Mouse (Mus musculus): ENCODE data around the gene E130208F15Rik. TPM values are rescaled to one million over a fixed set of nuclear protein-coding genes. Genes with fewer than 3 reads are reported as not detected.

The E130208F15Rik gene
- polyA plus RNA-seq, 1 experiment = 0.57 TPM

DNA sequence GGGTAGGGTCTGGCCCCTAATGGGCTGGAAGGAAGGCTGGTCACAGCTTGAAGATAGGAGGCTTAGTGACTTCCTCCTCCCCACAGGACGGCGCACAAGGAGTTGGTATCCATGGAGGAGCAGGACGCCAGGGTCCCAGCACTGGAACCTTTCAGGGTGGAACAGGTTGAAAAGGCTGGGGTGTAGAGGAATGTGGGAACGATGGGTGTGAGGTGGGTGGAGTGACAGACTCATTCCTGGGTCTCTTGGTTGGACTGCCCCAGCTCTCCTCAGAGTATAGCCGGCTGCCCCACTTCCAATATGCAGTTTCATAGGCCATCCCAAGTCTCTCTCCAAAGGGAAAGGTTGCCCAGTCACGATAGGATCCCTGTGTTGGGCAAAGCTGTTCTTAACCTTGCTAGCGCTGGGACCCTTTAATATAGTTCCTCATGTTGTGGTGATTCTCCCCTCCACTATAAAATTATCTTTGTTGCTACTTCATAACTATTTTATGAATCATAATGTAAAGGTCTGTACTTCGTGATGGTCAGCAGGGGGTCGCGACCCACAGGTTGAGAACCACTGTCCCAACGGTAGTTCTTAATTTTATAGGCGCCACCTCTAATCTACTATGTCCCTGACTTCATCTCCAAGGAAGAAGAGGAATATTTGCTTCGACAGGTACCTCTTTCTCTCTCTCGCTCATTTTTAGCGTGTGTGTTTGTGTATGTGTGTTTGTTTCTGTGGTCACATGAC is 12.0 kb upstream of the E130208F15Rik start:
- peaks cover 11% of the 10 kb centered on the region for H3K4me1 ChIP-seq (ENCODE audit: control insufficient read depth, insufficient read depth, low read length)
- TF ChIP-seq POLR2A (IDR thresholded peaks at IDR 0.05; ENCODE audit: borderline replicate concordance, insufficient read depth, low read length) (no peak), CTCF (IDR thresholded peaks at IDR 0.05; ENCODE audit: borderline replicate concordance, insufficient read depth, low read depth, low read length) (no peak)
- WGBS = 56% methylated on average over 15 of the region's 15 CpGs
- no peak overlapping the region for H3K27ac ChIP-seq (ENCODE audit: insufficient read depth, low read length)
- H3K4me3 ChIP-seq (replicated peaks; ENCODE audit: insufficient read depth, low read depth, low read length) = peak overlapping the region; percentile 80
- no peaks in the 10 kb centered on the region for H3K27me3 ChIP-seq (ENCODE audit: control insufficient read depth, insufficient read depth, low read length)
- DNase-seq = no peak

DNA sequence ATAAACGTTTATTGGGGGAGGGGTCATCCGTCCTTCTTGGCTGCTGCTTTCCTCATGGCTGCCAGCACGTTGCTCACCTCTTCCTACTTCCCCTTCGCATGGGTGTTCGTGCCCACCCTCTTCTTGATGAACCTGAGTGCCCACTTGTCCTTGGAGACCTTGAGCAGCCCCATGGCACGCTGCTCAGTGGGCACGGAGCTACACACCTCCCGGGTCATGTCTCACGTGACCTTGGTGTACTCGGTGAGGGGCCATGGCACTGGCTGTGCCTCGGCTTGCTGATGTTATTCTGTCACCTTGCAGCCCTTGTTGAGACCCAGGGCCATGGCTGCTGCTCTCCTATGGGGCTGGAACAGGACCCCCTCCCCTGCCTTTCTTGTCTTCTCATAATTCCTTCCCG is 11.4 kb upstream of the E130208F15Rik start:
- Histone ChIP-seq H3K4me3 (replicated peaks; ENCODE audit: insufficient read depth, low read depth, low read length) (no peak overlapping the region), H3K27me3 (ENCODE audit: control insufficient read depth, insufficient read depth, low read length) (no peaks in the 10 kb centered on the region), H3K27ac (ENCODE audit: insufficient read depth, low read length) (no peak overlapping the region), H3K4me1 (ENCODE audit: control insufficient read depth, insufficient read depth, low read length) (peaks cover 17% of the 10 kb centered on the region)
- DNase-seq = no peak
- WGBS = 78% methylated on average over 12 of the region's 12 CpGs
- TF ChIP-seq POLR2A (IDR thresholded peaks at IDR 0.05; ENCODE audit: borderline replicate concordance, insufficient read depth, low read length) = no peak
- TF ChIP-seq CTCF (IDR thresholded peaks at IDR 0.05; ENCODE audit: borderline replicate concordance, insufficient read depth, low read depth, low read length) = no peak

DNA sequence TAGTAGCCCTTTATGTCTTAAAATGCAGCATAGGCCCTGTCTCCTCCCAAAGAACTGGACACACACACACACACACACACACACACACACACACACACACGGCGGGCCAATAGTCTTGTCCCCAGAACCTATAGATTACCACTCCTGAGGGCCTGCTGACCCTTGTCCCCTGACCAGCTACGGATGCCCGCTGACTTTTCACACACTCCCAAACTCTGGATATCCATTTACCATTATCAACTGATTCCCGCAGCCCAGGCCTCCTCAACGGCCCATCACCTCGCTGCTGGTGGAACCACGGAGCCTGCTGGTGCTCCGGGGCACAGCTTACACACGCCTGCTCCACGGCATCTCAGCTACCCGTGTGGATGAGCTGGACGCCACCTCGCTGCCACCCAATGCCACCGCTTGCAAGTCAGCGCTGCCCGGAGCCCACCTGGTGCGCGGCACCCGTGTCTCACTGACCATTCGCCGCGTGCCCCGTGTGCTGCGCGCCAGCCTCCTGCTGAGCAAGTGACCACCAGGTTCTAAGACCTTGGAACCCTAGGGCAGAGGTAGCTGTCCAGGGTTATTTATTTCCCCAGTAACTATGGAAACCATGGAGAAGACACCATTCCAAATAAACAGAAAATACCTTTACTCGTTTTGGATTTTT is 7.7 kb upstream of the E130208F15Rik start:
- WGBS = 56% methylated on average over 27 of the region's 27 CpGs
- Histone ChIP-seq H3K27ac (ENCODE audit: insufficient read depth, low read length) (no peak overlapping the region), H3K4me1 (ENCODE audit: control insufficient read depth, insufficient read depth, low read length) (peaks cover 25% of the 10 kb centered on the region), H3K4me3 (replicated peaks; ENCODE audit: insufficient read depth, low read depth, low read length) (no peak overlapping the region), H3K27me3 (ENCODE audit: control insufficient read depth, insufficient read depth, low read length) (no peaks in the 10 kb centered on the region)
- TF ChIP-seq POLR2A (IDR thresholded peaks at IDR 0.05; ENCODE audit: borderline replicate concordance, insufficient read depth, low read length) (no peak), CTCF (IDR thresholded peaks at IDR 0.05; ENCODE audit: borderline replicate concordance, insufficient read depth, low read depth, low read length) (no peak)
- no peak for DNase-seq

DNA sequence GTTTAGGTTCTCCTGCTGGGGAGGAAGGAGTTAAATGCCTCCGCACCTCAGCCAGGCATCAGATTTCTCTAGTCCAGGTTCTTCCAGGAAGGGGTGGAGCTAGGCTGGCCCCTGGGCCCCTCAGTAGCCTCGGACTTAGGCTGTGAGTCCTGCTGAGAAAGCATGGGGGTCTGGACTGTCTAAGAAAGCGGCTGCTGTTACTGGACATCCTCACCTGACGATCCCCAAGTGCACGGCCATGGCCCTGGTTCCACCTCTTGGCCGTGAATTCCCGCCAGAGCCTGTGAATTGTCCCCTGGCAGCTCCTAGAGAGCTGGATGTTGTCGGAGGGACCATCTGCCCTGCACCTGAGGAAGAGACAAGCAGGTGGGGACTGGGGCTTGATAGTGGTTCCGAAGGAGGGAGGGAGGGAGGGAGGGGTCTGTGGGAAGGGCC is 6.8 kb upstream of the E130208F15Rik start, which contains the start of gene Syne4:
Gene Syne4 (plus strand): TSS at position 87 of the 435 bp plus-strand sequence.
- peak; percentile 51 to 54 for DNase-seq
- WGBS = 7% methylated on average over 9 of the region's 9 CpGs
- Histone ChIP-seq H3K4me1 (ENCODE audit: control insufficient read depth, insufficient read depth, low read length) (peaks cover 30% of the 10 kb centered on the region), H3K27me3 (ENCODE audit: control insufficient read depth, insufficient read depth, low read length) (no peaks in the 10 kb centered on the region), H3K27ac (ENCODE audit: insufficient read depth, low read length) (peak within 1 kb of the TSS; percentile 60; the same call in 1 of the 2 replicates), H3K4me3 (replicated peaks; ENCODE audit: insufficient read depth, low read depth, low read length) (peak within 1 kb of the TSS; percentile 24)
- TF ChIP-seq CTCF (IDR thresholded peaks at IDR 0.05; ENCODE audit: borderline replicate concordance, insufficient read depth, low read depth, low read length) (no peak), POLR2A (IDR thresholded peaks at IDR 0.05; ENCODE audit: borderline replicate concordance, insufficient read depth, low read length) (no peak)

DNA sequence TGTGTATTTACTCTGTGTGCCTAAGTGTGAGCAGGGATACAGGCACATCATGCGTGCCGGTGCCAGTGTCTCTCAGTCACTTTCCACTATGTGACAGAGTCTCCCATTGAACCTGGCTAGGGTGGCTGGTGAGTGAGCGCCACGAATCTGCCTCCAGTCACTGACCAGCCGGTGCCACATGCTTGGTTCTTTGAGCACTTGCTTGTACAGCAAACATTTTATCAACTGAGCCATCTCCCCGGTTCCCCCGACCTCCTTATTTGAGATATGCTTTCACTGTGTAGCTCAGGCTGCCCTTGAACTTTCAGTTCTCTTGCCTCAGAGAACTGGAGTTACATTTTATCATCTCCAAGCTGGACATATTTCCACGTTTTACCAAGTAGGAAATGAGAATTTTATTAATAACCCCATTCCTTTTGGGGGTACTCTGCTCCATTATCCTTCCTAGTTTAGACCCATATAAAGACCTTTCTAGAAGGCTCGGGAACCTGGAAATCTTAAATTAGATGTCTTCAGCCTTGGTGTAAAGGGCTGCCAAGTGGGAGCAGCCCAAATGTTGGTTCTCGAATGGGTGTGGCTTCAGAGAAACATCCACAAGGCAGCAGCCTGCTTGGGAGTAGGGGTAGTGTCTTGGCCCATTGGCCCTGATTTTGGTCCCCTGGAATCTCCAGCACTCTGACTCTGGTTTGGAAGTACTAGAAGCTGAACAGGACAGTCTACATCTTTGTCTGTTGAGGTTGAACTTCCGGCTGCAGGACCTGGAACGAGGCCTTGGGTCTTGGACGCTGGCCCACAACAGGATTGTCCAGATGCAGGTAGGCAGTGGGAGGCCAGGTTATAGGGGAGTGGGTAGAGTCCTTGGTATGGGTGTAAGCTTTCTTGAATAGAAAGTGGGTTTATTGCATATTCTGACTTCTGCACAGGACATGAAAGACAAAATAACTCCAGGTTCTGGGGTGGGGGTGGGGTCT is 5.7 kb upstream of the E130208F15Rik start:
- Histone ChIP-seq H3K4me3 (replicated peaks; ENCODE audit: insufficient read depth, low read depth, low read length) (no peak overlapping the region), H3K4me1 (ENCODE audit: control insufficient read depth, insufficient read depth, low read length) (peaks cover 26% of the 10 kb centered on the region), H3K27ac (ENCODE audit: insufficient read depth, low read length) (peak overlapping the region; percentile 60; the same call in 1 of the 2 replicates), H3K27me3 (ENCODE audit: control insufficient read depth, insufficient read depth, low read length) (no peaks in the 10 kb centered on the region)
- TF ChIP-seq POLR2A (IDR thresholded peaks at IDR 0.05; ENCODE audit: borderline replicate concordance, insufficient read depth, low read length) = no peak
- no peak for TF ChIP-seq CTCF (IDR thresholded peaks at IDR 0.05; ENCODE audit: borderline replicate concordance, insufficient read depth, low read depth, low read length)
- no peak for DNase-seq
- WGBS = 66% methylated on average over 13 of the region's 13 CpGs

DNA sequence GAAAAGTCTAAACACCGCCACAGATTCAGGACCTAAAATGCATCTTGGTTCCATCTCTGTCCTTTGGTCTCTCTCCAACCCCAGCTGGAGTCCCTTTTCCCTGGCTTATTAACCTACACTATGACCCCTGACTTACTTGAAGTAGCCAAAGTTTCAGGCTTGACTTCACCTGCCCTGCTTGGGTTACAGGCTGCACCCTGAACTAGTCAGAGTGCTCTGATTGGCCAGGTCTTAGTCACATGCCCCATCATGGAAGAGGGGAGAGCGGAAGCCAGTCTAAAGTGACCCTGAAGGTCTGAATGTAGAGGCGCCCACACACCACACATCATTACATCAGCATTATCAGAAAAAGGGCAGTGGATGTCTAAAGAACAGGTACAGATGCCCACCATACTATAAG is 3.4 kb upstream of the E130208F15Rik start:
- 94% methylated on average over 3 of the region's 3 CpGs for WGBS
- Histone ChIP-seq H3K27me3 (ENCODE audit: control insufficient read depth, insufficient read depth, low read length) (no peaks in the 10 kb centered on the region), H3K4me3 (replicated peaks; ENCODE audit: insufficient read depth, low read depth, low read length) (no peak overlapping the region), H3K27ac (ENCODE audit: insufficient read depth, low read length) (no peak overlapping the region), H3K4me1 (ENCODE audit: control insufficient read depth, insufficient read depth, low read length) (peaks cover 26% of the 10 kb centered on the region)
- no peak for DNase-seq
- TF ChIP-seq CTCF (IDR thresholded peaks at IDR 0.05; ENCODE audit: borderline replicate concordance, insufficient read depth, low read depth, low read length) (no peak), POLR2A (IDR thresholded peaks at IDR 0.05; ENCODE audit: borderline replicate concordance, insufficient read depth, low read length) (no peak)

DNA sequence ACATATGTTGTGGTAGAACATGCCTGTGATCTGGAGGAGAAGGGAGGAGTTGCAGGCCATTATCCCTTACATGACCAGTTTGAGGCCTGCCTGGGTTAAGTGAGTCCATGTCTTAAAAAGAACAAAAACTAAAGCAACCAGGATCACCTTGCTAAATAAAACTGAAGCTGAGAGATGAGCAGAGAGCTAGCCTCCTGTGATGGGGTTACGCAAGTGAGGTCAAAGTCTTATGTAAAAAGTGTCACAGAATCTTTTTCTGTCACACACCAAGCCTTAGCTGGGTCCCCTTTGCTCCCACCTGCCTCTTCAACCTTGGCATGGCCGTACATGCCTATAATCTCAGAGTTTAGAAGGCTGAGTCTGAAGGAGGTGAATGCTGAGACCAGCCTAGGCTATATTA is 594 bp upstream of the E130208F15Rik start:
- Histone ChIP-seq H3K4me1 (ENCODE audit: control insufficient read depth, insufficient read depth, low read length) (peaks cover 12% of the 10 kb centered on the region), H3K27ac (ENCODE audit: insufficient read depth, low read length) (peak overlapping the region; percentile 36; the same call in 1 of the 2 replicates), H3K4me3 (replicated peaks; ENCODE audit: insufficient read depth, low read depth, low read length) (peak overlapping the region; percentile 78), H3K27me3 (ENCODE audit: control insufficient read depth, insufficient read depth, low read length) (no peaks in the 10 kb centered on the region)
- DNase-seq = no peak
- WGBS = 72% methylated on average over 2 of the region's 2 CpGs
- no peak for TF ChIP-seq CTCF (IDR thresholded peaks at IDR 0.05; ENCODE audit: borderline replicate concordance, insufficient read depth, low read depth, low read length)
- TF ChIP-seq POLR2A (IDR thresholded peaks at IDR 0.05; ENCODE audit: borderline replicate concordance, insufficient read depth, low read length) = no peak
